Mouse (Mus musculus): ENCODE data around the gene Itpkc.

Gene Itpkc

GRCm38 (mm10) chr7:27235726-27236125, 7.3 kb upstream of the Itpkc start:
- no peak for DNase-seq (ENCODE audit: low spot score)

DNA sequence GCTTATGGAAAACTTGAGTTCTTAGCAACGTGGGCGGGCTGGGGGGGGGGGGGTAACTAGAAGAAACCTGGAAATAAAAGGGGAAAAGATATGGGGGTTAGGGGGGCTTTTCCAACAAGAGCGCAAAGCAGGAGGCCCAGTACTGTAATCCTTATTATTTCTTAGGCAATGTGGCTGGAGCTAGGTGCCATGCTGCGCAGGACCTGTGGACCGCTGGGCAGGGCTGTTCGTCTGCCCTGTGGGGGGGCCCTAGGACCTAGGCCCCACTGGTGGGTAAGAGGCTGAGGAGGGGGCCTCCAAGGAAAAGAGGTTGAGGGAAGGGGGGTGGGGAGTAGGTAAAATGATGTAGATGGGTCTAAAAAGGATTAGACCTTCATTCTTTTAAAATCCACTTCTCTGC, 4.8 kb upstream of the Itpkc start:
- DNase-seq (ENCODE audit: low spot score), result no peak

DNA sequence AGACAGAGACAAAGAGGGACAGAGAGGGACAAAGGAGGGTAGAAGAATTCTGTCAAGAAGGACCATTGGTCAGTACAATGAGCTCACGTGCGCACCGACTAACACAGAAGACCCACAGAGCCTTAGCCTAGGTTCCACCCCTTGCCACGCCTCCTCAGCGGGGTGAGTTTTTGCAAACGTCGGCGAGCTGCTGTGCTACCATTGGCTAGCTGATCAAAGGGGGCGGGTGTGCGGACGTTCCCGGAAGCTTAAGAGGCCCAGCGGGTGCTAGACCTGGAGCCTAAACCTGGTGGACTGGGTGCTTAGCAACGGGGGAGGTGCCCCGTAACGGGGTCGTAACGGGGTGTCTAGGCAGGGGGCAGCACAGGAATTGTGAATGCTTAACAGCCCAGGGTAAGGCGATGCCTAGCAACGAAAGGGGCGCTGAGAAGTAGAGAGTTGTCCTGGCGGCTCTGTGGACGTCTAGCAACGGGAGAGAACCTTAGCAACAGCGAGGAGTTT, 4.4 kb upstream of the Itpkc start, which contains the start of gene Coq8b:
Gene Coq8b (plus strand): TSS at position 243 of the 501 bp plus-strand sequence.
- peak; percentile 87 for DNase-seq (ENCODE audit: low spot score)

GRCm38 (mm10) chr7:27231693-27232331, 3.4 kb upstream of the Itpkc start:
- DNase-seq (ENCODE audit: low spot score), result no peak

- DNase-seq (ENCODE audit: low spot score), result no peak
These were observed 2.3 kb upstream of the Itpkc start for GRCm38 (mm10) chr7:27230781-27231180.

DNA sequence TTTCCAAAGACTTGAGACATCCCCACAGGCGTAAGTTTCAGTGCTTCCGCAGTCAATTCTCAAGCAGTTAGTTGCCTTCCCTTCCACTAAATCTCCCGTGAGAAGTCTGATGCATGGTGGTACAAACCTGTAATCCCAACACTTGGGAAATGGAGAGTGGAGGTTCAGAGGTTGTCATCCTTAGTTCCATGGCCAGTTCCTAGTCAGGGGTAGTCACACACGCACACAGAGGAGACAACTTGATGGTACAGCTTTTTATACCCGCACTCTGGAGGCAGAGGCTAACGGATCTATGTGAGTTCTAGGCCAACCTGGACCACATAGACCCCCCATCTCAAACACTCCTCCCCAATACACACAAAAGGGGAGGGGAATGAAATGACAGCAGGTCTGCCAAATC, 404 bp upstream of the Itpkc start:
- DNase-seq (ENCODE audit: low spot score), result no peak

- DNase-seq (ENCODE audit: low spot score), result no peak
These were observed 785 bp downstream of the Itpkc start for GRCm38 (mm10) chr7:27227676-27228075.

- DNase-seq (ENCODE audit: low spot score), result no peak
These were observed 1.2 kb downstream of the Itpkc start for GRCm38 (mm10) chr7:27227276-27227675.

- DNase-seq (ENCODE audit: low spot score), result no peak
These were observed 3.4 kb downstream of the Itpkc start for GRCm38 (mm10) chr7:27224877-27225575.

- DNase-seq (ENCODE audit: low spot score), result no peak
These were observed 5.9 kb downstream of the Itpkc start for GRCm38 (mm10) chr7:27222538-27222937.

DNA sequence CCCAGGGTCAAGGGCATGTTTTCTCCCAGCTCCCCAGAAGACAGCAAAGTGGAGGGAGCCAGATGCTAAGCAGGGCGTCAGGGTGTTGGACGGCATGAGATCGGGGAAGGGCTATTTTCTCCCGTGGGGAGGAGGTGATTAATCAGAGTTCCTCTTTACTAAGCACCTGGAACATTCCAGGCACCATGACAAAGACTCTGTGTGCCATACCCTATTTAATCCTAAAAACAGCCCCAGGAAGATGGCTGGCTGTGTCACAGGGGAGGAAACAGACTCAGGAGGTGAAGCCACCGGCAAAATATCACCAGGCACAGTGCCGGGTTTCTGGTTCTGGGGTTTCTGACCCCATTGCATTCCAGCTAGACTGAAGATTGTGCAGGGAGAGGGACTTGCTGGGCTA, 6.5 kb downstream of the Itpkc start:
- no peak for DNase-seq (ENCODE audit: low spot score)

DNA sequence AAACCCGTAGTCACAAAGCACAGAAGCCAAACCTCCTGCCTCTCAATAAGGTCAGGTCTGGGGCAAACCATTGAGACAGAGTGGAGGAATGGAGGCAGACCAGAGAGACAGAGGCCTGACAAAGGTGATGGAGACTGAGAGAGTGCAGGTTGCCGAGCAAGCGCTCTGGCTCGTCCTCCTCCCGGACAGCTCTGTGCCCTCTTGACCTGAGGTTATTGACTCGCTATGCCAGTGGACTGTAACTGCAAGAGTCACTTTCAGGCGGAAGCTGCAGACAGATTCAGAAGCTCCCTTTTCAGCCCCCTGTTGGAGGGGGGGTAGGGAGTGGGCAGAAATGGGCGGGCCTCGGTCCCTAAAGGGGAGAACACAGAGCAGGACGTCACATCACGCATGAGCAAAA, 8.5 kb downstream of the Itpkc start:
- no peak for DNase-seq (ENCODE audit: low spot score)

- DNase-seq (ENCODE audit: low spot score), result no peak
These were observed 9.9 kb downstream of the Itpkc start for GRCm38 (mm10) chr7:27218586-27218985.

DNA sequence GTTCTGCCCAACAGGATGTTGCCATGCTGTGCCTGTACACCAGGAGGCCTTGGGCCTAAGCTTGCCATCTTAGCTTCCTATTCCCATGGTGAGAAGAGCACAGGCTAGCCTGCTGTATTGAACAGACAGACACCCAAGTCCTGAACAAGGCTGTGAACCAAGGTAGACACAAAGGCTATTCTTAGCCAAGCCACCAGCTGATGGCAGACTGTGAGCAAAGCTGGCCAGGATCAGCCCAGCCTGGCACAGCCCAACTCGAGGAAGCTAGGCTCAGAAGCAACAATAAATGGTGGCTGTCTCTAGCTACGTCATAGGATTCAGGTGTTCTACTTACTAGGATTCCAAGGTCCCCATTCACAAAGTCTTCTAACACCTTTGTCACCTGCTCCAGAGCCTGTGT, 15.8 kb downstream of the Itpkc start:
- no peak for DNase-seq (ENCODE audit: low spot score)

DNA sequence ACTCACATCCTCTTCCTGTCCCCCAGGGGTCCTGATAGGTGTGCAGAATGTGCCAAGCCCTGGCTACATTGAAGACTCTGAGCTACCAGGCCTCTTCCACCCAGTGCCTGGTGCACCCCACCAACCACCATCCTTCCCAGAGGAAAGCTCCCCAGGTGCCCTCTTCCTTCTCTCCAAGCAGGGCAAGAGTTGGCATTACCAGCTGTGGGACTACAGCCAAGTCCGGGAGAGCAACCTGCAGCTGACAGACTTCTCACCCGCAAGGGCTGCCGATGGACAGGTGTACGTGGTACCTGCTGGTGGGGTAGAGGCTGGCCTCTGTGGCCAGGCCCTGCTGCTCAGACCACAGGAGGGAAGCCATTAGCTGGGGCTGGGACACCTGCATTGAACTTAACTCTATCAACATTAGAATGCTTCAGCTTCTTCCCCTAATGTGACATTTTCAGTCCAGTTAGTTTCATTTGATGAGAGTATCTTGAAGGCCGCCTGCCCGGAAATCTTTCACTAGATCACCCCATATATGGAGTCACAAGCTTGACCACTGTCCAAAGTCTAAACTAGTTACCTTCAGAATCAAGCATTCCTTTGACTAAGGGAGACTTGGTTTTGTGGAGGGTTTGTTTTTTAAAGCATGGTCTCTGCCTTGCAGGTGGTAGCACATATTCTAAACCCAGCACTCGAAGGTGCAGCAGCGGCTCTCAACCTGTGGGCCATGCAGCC, 24.6 kb downstream of the Itpkc start:
- no peak for DNase-seq (ENCODE audit: low spot score)

- DNase-seq (ENCODE audit: low spot score), result no peak
These were observed 29.7 kb downstream of the Itpkc start for GRCm38 (mm10) chr7:27198779-27199178.

GRCm38 (mm10) chr7:27198355-27198754, 30.1 kb downstream of the Itpkc start:
- DNase-seq (ENCODE audit: low spot score), result no peak

DNA sequence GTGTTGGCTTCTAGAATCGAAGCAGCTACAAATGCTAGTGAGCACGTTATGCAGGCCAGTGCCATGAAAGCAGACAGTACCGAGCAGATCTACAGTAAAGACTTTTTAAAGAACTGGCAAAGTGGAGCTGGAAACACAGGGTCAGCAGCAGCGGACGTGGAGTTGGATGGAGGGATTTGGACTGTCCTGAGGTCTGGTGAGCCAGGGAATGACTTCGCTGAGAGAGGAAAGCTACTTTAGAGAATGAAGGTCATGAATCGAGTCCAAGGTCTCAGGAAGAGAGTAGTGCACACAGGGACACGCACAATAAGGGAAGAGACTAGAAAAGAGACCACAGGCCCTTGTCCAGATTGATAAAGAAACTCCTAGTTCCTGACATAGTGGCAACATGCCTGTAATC, 30.8 kb downstream of the Itpkc start:
- no peak for DNase-seq (ENCODE audit: low spot score)

DNA sequence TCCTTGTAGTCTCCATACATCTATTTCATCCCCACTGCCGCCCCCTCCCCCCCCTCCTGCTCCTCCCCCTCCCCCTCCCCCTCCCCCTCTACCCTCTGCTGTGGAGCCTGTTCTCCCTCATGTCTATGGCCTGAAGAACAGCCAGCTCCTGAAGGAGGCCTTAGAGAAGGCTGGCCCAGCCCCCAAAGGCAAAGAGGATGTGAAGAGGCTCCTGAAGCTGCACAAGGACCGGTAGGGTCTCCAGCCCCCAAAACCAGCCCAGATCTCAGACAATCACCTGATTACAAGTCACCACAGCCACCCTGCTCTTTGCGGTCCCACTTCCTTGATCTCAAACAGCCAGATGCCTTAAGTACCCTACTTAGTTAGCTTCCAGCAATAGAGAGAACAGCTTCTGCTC, 31.3 kb downstream of the Itpkc start:
- no peak for DNase-seq (ENCODE audit: low spot score)

DNA sequence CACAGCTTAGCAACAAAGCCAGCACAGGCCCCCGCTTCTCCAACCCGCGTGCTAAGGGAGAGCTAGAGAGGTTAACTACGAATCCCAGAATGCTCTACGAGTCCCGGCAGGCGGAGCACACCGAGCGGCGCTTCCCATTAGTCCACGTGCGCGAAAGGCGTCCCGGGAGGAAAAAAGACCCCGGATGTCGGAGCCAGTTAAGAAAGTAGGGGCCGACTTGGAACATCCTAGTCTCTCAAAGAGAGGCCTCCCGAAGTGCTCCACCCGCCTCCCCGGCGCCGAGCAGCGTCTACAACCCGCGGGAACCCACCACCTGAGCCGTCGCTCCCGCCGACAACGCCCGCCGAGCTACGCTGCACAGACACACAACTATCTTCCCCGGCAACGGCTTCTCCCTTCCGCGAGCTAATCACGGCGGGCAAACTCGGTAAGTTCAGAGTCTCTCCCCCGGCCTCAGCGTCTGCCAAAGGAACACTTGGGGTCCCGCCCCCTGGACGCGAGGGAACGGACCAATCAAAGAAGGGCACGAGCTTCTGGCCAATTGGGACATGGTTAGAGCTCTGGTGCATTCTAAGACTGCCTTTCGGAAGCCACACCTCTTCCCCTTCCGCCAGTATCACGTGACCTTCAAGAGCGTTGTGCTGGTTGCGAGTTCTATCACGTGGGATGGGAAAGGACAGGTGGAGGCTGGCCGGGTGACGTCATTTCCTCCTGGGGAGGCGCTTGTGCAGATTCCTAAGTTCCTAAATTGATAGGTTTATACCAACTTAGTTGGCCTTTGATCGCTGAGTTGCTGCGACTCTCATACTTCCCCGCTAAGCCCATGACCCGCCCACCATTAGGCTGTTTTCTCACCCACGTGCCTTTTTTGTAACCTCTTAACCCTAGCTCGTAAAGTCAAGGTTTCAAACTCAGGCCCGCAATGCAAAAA, 32.5 kb downstream of the Itpkc start, which contains the start of the genes BC024978 and Snrpa:
Gene BC024978 (plus strand): TSS at position 101 of the 931 bp plus-strand sequence.
Gene Snrpa (minus strand): TSS at position 591 of the 931 bp plus-strand sequence.
- DNase-seq (ENCODE audit: low spot score), result peak; percentile 84

DNA sequence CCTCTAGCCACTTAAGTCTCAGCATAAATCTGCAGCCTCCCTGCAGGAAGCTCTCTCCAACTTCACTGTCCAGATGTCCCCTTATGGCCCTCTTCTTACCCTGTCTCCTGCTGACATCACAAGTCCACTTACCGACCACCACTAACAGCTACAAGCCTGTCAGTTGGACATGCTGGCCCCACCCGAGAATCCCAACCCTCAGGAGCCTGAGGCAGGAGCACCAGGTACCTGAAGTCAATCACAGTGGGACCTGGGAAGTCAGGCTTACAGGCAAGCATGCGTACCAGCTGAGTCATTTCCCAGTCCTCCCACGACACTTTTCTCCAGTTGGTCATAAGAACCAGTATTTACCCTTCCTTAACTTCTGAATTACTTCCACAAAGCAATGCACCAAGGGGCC, 34.7 kb downstream of the Itpkc start:
- DNase-seq (ENCODE audit: low spot score), result no peak

DNA sequence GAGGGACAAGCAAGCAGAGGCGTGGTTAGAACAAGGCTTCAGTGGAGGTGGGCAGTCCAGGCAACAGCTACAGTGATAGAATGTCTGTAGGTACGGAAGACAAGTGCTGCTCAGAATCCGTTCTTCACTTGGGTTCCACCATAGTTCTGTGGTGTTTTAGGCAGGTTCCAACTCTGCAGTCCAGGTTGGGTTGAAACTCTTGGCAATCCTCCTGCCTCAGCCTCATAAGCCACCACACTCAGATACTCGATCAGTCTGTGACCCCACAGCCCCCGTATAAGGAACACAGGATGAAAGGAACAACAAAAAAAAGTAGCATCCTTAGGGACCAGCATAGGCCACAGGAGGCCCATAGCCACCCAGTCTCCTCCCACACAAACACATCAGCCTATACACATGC, 36.0 kb downstream of the Itpkc start:
- no peak for DNase-seq (ENCODE audit: low spot score)
